Mouse (Mus musculus): ENCODE data around the gene Tbcc. TPM values are rescaled to one million over a fixed set of nuclear protein-coding genes. Genes with fewer than 3 reads are reported as not detected.

The Tbcc gene
- total RNA-seq, 2 experiments from 2014 or later: 15.9 to 16.6 TPM

DNA sequence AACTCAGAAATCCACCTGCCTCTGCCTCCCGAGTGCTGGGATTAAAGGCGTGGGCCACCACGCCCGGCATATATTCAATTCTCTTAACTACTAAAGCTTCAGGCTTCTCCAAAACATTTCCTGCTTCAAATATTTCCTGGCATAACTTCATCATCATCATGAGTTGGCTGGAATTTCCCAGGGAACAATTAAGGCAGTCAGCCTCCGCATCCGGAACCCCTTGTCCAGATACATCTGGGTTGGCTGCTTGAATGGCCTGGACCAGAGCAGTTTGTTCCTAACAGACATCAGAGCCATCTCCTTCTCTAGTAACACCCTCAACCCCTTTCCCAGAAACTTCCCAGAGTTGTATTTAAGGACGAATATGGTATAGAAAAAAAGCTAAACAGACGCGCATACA, 4.9 kb downstream of the Tbcc start:
- intact Hi-C loops (cut with DNase I): no loop called here
- peak in 1 of 2 experiments; percentile 24 for DNase-seq

GRCm38 (mm10) chr17:46897221-46897950, 6.9 kb downstream of the Tbcc start:
- intact Hi-C loops (cut with DNase I): no loop called here
- no peak for DNase-seq

- intact Hi-C loops (cut with DNase I): loop anchor here (5.0 kb wide), 1 partner anchor 131 kb away; no protein-coding TSS in a partner anchor
- DNase-seq: no peak
These were observed 10.5 kb downstream of the Tbcc start for GRCm38 (mm10) chr17:46900941-46901340.

DNA sequence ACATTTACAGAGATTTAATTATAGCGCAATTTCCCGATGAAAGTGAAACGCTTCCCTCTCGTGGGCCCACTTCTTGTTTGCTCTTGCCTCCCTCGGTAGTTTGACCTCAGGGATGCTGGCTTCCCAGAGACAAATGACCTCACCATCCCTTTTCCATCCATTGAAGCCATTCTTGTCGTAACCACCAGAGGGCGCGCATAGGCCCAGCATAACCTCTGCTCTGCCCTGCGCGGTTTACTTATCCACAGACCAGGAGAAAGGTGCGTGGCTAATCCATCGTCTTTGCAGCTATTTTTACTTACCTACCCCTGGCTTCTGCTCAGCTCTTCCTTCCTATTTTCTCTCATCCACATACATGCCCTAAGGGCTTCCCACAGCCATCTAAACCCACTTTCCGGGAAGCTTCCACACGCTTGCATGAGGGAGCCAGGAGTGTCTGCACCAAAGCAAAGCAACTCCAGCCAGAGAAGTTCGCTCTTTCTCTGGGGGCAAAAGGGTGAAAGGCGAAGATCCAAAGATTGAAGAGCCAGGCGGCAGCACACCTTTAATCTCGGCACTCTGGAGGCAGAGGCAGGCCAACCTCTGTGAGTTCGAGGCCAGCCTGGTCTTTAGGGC, 13.5 kb downstream of the Tbcc start:
- intact Hi-C loops (cut with DNase I): loop anchor here (5.0 kb wide), 1 partner anchor 128 kb away; no protein-coding TSS in a partner anchor
- DNase-seq: peak; percentile 81 to 83

- DNase-seq: no peak
- intact Hi-C loops (cut with DNase I): no loop called here
These were observed 19.7 kb downstream of the Tbcc start, which contains the start of gene Prph2 for GRCm38 (mm10) chr17:46910186-46910585. TSS of gene Prph2 (plus strand) at chr17:46910459.

- intact Hi-C loops (cut with DNase I): no loop called here
- DNase-seq: no peak
These were observed 21.8 kb downstream of the Tbcc start for GRCm38 (mm10) chr17:46912331-46912730.

DNA sequence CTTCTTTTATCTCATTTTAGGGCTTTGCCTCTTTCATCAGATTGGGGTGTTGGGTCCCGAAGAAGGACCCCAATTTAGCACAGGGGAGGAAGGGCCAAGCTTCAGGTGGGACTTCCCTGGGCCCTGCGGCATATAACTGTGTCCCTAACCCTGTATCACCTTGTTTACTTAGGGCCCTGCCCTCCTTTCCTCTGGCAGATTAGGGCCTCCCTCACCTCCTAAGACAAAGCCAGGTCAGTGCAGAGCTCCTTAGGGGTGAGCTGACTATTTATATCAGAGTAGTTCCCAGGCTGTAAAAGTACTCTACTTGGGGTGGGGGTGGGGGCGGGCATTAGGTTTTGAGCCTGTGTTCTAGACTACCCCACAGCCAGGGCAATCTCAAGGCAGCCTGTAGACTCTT, 24.6 kb downstream of the Tbcc start:
- intact Hi-C loops (cut with DNase I): no loop called here
- DNase-seq: no peak

GRCm38 (mm10) chr17:46918951-46919350, 28.5 kb downstream of the Tbcc start:
- DNase-seq: no peak
- intact Hi-C loops (cut with DNase I): no loop called here

DNA sequence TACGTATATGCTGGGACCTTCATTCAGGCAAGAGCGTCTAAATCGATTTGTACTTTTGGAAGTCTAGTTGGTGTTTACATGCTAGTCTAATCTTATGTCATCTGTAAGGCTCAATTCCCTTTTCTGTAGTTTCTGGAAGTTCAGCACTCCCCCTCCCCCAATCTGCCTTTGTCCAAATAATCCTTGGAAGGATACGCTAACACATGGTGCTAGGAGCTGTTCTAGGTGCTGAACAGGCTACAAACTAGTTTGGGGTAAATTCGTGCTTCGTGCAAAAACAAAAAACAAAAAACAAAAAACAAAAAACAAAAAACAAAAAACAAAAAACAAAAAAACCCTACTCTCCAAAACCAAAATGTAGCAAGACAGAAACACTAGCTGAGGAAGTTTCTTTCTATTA, 30.4 kb downstream of the Tbcc start:
- intact Hi-C loops (cut with DNase I): no loop called here
- DNase-seq: no peak

- intact Hi-C loops (cut with DNase I): no loop called here
These were observed 35.7 kb downstream of the Tbcc start for GRCm38 (mm10) chr17:46926192-46926591.

DNA sequence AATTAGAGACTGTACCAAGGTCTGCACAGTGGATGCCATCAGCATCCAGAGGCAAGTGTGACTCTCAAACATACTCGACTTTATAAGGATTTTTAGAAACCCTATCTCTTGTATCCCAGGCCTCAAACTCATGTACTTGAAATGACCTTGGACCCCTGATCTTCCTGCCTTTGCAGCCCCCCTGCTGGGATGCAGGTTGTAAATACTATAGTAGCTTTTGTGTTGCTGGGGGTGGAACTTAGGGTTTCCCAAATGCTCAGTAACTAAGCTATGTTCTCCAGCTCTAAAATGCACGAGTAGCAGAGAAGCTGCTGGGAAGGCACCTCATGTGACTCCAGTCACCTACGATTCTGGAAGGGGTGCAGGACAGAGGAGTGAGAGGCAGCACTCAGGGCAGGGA, 36.5 kb downstream of the Tbcc start:
- intact Hi-C loops (cut with DNase I): no loop called here
- no peak for DNase-seq

More at GRCm38 (mm10) chr17:46926192-46926591, 35.7 kb downstream of the Tbcc start:
- no peak for DNase-seq

DNA sequence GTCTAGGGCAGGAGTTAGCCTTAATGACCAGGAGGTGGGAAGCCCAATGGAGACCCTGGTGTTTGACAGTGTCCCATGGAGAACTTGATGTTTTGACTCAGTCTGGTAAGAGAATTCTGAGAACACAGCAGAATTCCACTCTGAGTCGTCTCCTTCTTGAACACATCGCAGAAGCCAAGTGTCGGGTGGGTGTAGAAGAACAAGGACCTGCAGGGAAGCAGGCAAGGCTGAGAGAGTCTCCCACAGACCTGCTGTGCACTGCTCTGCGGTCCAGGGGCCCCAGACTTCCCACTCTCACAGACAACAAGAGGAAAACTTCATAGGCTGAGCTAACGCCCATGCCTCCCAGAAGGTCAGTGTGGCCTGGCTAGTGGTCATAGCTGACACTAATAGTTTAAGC, 37.3 kb downstream of the Tbcc start:
- intact Hi-C loops (cut with DNase I): no loop called here
- no peak for DNase-seq

GRCm38 (mm10) chr17:46929277-46929676, 38.8 kb downstream of the Tbcc start:
- intact Hi-C loops (cut with DNase I): no loop called here
- DNase-seq: no peak

- DNase-seq: no peak
- intact Hi-C loops (cut with DNase I): no loop called here
These were observed 39.4 kb downstream of the Tbcc start for GRCm38 (mm10) chr17:46929897-46930296.

- intact Hi-C loops (cut with DNase I): no loop called here
- DNase-seq: no peak
These were observed 42.5 kb downstream of the Tbcc start for GRCm38 (mm10) chr17:46932961-46933360.

DNA sequence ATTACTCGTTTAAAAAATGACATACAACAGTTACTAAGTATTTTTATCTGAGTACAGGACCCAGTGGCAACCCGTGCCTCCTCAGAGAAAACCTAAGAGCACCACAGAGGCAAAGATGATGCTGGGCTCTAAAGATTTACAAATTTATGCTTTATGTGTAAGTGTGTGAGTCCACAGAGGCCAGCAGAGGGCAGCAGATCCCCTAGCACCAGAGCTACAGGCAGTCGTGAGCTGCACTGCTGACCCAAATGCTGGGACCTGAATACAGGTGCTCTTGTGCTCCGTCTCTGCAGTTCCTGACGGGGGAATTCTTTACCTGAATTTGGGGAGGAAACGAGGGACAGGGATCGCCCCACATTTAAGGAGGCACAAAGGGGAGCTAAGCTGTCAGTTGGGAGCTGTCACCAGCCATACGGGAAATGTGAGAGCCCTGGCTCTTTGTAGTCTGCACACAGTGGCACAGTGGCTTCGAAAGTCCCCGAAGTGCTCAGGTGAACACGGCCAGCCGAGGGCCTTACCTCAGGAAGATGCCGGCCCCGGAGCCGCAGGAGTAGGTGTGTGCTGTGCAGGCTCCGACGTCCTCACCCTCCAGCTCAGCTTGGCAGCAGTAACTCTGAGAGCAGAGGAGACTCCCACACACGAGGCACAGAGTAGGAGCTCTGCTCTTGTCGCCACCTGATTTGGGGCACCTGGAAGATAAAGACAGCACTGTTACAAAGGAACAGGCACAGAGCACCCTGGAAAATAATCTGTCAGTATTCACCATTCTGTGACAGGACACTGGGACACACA, 43.3 kb downstream of the Tbcc start:
- DNase-seq: peak; percentile 42 to 65
- intact Hi-C loops (cut with DNase I): no loop called here

- intact Hi-C loops (cut with DNase I): no loop called here
- no peak for DNase-seq
These were observed 50.0 kb downstream of the Tbcc start for GRCm38 (mm10) chr17:46940461-46940860.
